Mouse (Mus musculus): ENCODE results near the gene Spata25.

- TF ChIP-seq CTCF (IDR thresholded peaks at IDR 0.05; ENCODE audit: low read depth): no peak
- no peak for TF ChIP-seq EP300 (optimal IDR thresholded peaks at IDR 0.05)
Measured at GRCm38 (mm10) chr2:164835164-164835563, 6.8 kb upstream of the Spata25 start.
